ENCODE assay signal across 15 mouse cellular contexts in the genomic region with DNA sequence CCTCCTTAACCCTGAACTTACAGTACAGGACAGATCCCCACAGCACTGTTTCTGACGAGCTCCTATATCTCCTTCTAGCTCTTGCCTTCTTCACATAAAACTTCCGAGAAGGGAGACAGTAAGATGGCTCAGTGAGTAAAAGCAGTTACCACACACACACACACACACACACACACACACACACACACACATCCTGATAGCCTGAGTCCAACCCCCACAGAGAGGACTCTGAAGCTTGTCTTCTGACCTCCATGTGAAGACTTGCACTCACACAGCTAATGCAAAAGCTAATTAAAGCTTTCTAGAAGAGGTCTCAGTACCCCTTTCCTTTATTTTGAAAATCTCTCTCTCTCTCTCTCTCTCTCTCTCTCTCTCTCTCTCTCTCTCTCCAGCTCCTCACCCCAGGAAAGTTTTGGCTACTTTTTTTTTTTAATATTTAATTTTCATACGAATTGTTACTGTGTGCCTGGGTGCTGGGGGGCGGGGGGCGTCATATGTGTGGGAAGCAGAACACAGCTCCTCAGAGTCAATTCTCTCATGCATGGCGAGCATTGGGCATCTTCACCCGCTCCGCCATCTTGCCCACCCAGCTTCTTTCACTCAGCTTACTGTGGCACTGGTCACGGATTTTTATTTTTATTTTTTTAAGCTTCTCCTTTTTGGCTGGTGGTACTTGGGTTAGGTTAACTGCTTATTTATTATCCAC. TPM values are rescaled to one million over a fixed set of nuclear protein-coding genes. Genes with fewer than 3 reads are reported as not detected.
DNase-seq lines count a peak whose midpoint lies in the region; ATAC-seq and TF ChIP-seq lines count a peak whose summit lies in the region.
"Had no signal": no experiment of that assay in that cellular context is flagged by ENCODE, and none has a peak within 500 bp of the region (broad histone marks: within the 10 kb centered on the region; RNA-seq: fewer than 3 reads in every experiment).

No protein-coding gene starts in this region.

- no peak overlapping the region for H3K27ac ChIP-seq in heart, embryonic 11.5 days (ENCODE audit: low read depth, low read length)
- peak overlapping the region; percentile 23 for H3K27ac ChIP-seq in lung, postnatal 0 days (ENCODE audit: low read length)
- H3K27ac ChIP-seq in forebrain, embryonic 14.5 days (ENCODE audit: low read depth, low read length), result peak overlapping the region; percentile 6
- H3K27ac ChIP-seq in midbrain, embryonic 13.5 days, result peak overlapping the region; percentile 40; the same call in 1 of the 2 replicates
- H3K27ac ChIP-seq in thymus, adult 2 months (ENCODE audit: control insufficient read depth, insufficient read depth, low read length), result no peak overlapping the region
- H3K27ac ChIP-seq: embryonic facial prominence, embryonic 10.5 days; kidney, postnatal 0 days had no signal

- intact Hi-C loops in heart, postnatal 25 days (cut with DNase I), result no loop called here

- H3K4me1 ChIP-seq in heart, embryonic 11.5 days (ENCODE audit: control insufficient read depth, insufficient read depth, low read length), result no peaks in the 10 kb centered on the region
- H3K4me1 ChIP-seq in lung, postnatal 0 days (ENCODE audit: insufficient read depth, low read depth, low read length), result no peaks in the 10 kb centered on the region
- H3K4me1 ChIP-seq in forebrain, embryonic 14.5 days (ENCODE audit: control insufficient read depth, insufficient read depth, low read length), result peaks cover 16% of the 10 kb centered on the region
- peaks cover 25% of the 10 kb centered on the region for H3K4me1 ChIP-seq in midbrain, embryonic 13.5 days (replicated peaks)
- H3K4me1 ChIP-seq in thymus, adult 2 months (replicated peaks; ENCODE audit: control insufficient read depth, insufficient read depth, low read length), result peaks cover 2% of the 10 kb centered on the region; the same call in 1 of the 2 replicates

- no peaks in the 10 kb centered on the region for H3K36me3 ChIP-seq in heart, embryonic 11.5 days (ENCODE audit: control insufficient read depth, insufficient read depth, low read length)
- H3K36me3 ChIP-seq in lung, postnatal 0 days (ENCODE audit: insufficient read depth, low read length), result no peaks in the 10 kb centered on the region
- no peaks in the 10 kb centered on the region for H3K36me3 ChIP-seq in forebrain, embryonic 14.5 days (ENCODE audit: control insufficient read depth, insufficient read depth, low read length)
- no peaks in the 10 kb centered on the region for H3K36me3 ChIP-seq in midbrain, embryonic 13.5 days
- H3K36me3 ChIP-seq in thymus, adult 2 months (ENCODE audit: control insufficient read depth, insufficient read depth, low read length), result no peaks in the 10 kb centered on the region
- H3K36me3 ChIP-seq: embryonic facial prominence, embryonic 10.5 days had no signal

- DNase-seq in heart, postnatal 25 days (ENCODE audit: low spot score), result no peak
- DNase-seq in lung, postnatal 0 days (ENCODE audit: low spot score), result no peak
- no peak for DNase-seq in lung, postnatal 36 days
- DNase-seq in forebrain, embryonic 14.5 days (ENCODE audit: low spot score), result no peak
- no peak for DNase-seq in heart, postnatal 4 days
- DNase-seq in thymus, adult 2 months, result no peak
- DNase-seq: cerebellum, postnatal 36 days; right cerebral cortex, postnatal 4 days had no signal

- no peak for TF ChIP-seq POLR2A in thymus, adult 2 months (IDR thresholded peaks at IDR 0.05; ENCODE audit: control insufficient read depth, extremely low read depth, insufficient read depth, low read length, poor library complexity)

- no peaks in the 10 kb centered on the region for H3K27me3 ChIP-seq in heart, embryonic 11.5 days (ENCODE audit: control insufficient read depth, insufficient read depth, low read length)
- no peaks in the 10 kb centered on the region for H3K27me3 ChIP-seq in lung, postnatal 0 days (replicated peaks; ENCODE audit: insufficient read depth, low read length)
- H3K27me3 ChIP-seq in forebrain, embryonic 14.5 days (replicated peaks; ENCODE audit: control insufficient read depth, insufficient read depth, low read length), result no peaks in the 10 kb centered on the region
- H3K27me3 ChIP-seq in midbrain, embryonic 13.5 days, result no peaks in the 10 kb centered on the region
- no peaks in the 10 kb centered on the region for H3K27me3 ChIP-seq in thymus, adult 2 months (ENCODE audit: control insufficient read depth, insufficient read depth, low read length)

- no peaks in the 10 kb centered on the region for H3K9me3 ChIP-seq in heart, embryonic 11.5 days (replicated peaks; ENCODE audit: control insufficient read depth, low read length)
- no peaks in the 10 kb centered on the region for H3K9me3 ChIP-seq in lung, postnatal 0 days (ENCODE audit: low read length)
- no peaks in the 10 kb centered on the region for H3K9me3 ChIP-seq in forebrain, embryonic 14.5 days (replicated peaks; ENCODE audit: control insufficient read depth, low read length)
- no peaks in the 10 kb centered on the region for H3K9me3 ChIP-seq in midbrain, embryonic 13.5 days
- H3K9me3 ChIP-seq: embryonic facial prominence, embryonic 10.5 days had no signal

- TF ChIP-seq CTCF in lung, postnatal 0 days (IDR thresholded peaks at IDR 0.05), result no peak
- no peak for TF ChIP-seq CTCF in thymus, adult 2 months (IDR thresholded peaks at IDR 0.05; ENCODE audit: borderline replicate concordance, control insufficient read depth, extremely low read depth, insufficient read depth, low read length, poor library complexity)

- WGBS in heart, embryonic 11.5 days (ENCODE audit: insufficient replicate concordance), result 77% methylated on average over 9 of the region's 9 CpGs
- WGBS in lung, postnatal 0 days, result 60% methylated on average over 9 of the region's 9 CpGs
- WGBS in forebrain, embryonic 14.5 days, result 57% methylated on average over 9 of the region's 9 CpGs
- WGBS in midbrain, embryonic 13.5 days, result 75% methylated on average over 9 of the region's 9 CpGs
- 89% methylated on average over 9 of the region's 9 CpGs for WGBS in thymus, adult 2 months

- no peak for TF ChIP-seq EP300 in lung, postnatal 0 days (IDR thresholded peaks at IDR 0.05)

- ATAC-seq in heart, embryonic 11.5 days (replicated peaks; ENCODE audit: insufficient number of reproducible peaks, low FRiP score, low TSS enrichment), result no peak
- no peak for ATAC-seq in lung, postnatal 0 days
- no peak; the same call in 1 of the 2 replicates for ATAC-seq in forebrain, embryonic 14.5 days
- ATAC-seq in midbrain, embryonic 13.5 days, result 0 out of 2 replicates have a peak, but pooled peaks have one; percentile 31
- ATAC-seq: Patski had no signal

- H3K4me3 ChIP-seq in heart, embryonic 11.5 days (ENCODE audit: low read depth, low read length), result no peak overlapping the region
- no peak overlapping the region for H3K4me3 ChIP-seq in lung, postnatal 0 days (ENCODE audit: low read depth, low read length)
- H3K4me3 ChIP-seq in forebrain, embryonic 14.5 days (ENCODE audit: low read depth, low read length), result no peak overlapping the region
- no peak overlapping the region for H3K4me3 ChIP-seq in midbrain, embryonic 13.5 days (replicated peaks)
- no peak overlapping the region for H3K4me3 ChIP-seq in thymus, adult 2 months (ENCODE audit: control insufficient read depth, insufficient read depth, low read length)
- H3K4me3 ChIP-seq: embryonic facial prominence, embryonic 10.5 days; erythroblast, embryonic 14.5 days; myocyte had no signal

- no peak overlapping the region for H3K4me2 ChIP-seq in heart, embryonic 11.5 days
- 0 out of 2 replicates have a peak overlapping the region, but pooled peaks have one; percentile 5 for H3K4me2 ChIP-seq in lung, postnatal 0 days (replicated peaks; ENCODE audit: low read depth, low read length)
- H3K4me2 ChIP-seq in forebrain, embryonic 14.5 days (ENCODE audit: low read length), result no peak overlapping the region
- no peak overlapping the region for H3K4me2 ChIP-seq in midbrain, embryonic 13.5 days (replicated peaks)

- H3K9ac ChIP-seq in heart, embryonic 11.5 days (ENCODE audit: low read depth, low read length), result 0 out of 2 replicates have a peak overlapping the region, but pooled peaks have one; percentile 28
- no peak overlapping the region for H3K9ac ChIP-seq in lung, postnatal 0 days (replicated peaks; ENCODE audit: low read depth)
- no peak overlapping the region for H3K9ac ChIP-seq in forebrain, embryonic 14.5 days (ENCODE audit: low read length)
- no peak overlapping the region for H3K9ac ChIP-seq in midbrain, embryonic 13.5 days (replicated peaks)

RNA-seq across cellular contexts. Expression of gene Wdr66, which starts 24.9 kb away (rescaled TPM):
- polyA plus RNA-seq in heart, embryonic 11.5 days (2014; fragmentation: Nextera tagmentation; extraction: Ambion mirVana), result 0.32 and 0.64 TPM in 2 replicates
- total RNA-seq in heart, postnatal 25 days (2021), result under 1 TPM; 0.81 to 0.98 TPM
- polyA plus RNA-seq in lung, postnatal 0 days (2015; fragmentation: Nextera tagmentation; extraction: Ambion mirVana), result 1.9 and 2.5 TPM in 2 replicates
- 2.3 and 2.4 TPM in 2 replicates for polyA plus RNA-seq in forebrain, embryonic 14.5 days (2014; fragmentation: Nextera tagmentation; extraction: Ambion mirVana)
- polyA plus RNA-seq in midbrain, embryonic 13.5 days (2015; fragmentation: Nextera tagmentation; extraction: Ambion mirVana), result 0.93 and 1.2 TPM in 2 replicates
- 1 to 10 TPM; 2.2 to 3.3 TPM for total RNA-seq in heart, postnatal 4 days (2021)
- polyA plus RNA-seq in thymus, adult 2 months (2012; rRNA removed), result 2.2 and 2.4 TPM in 2 replicates

Comparison
In these comparisons a context has a peak if more than half of its experiments do, and no peak if none do; other contexts are left out.
1. H3K27ac ChIP-seq: peak in lung, postnatal 0 days (single experiment), forebrain, embryonic 14.5 days (single experiment) and midbrain, embryonic 13.5 days (single experiment); none in heart, embryonic 11.5 days (single experiment) and thymus, adult 2 months (single experiment).